Mouse (Mus musculus): Measurements from ENCODE around the gene Vps26a. TPM values are rescaled to one million over a fixed set of nuclear protein-coding genes. Genes with fewer than 3 reads are reported as not detected.
"Not testable (repeated sequence)": the region's sequence is repeated elsewhere in the genome, so short reads cannot be mapped to it uniquely, and the experiment has no call there.

Gene Vps26a
- polyA plus RNA-seq, 1 experiment = 41.1 TPM

DNA sequence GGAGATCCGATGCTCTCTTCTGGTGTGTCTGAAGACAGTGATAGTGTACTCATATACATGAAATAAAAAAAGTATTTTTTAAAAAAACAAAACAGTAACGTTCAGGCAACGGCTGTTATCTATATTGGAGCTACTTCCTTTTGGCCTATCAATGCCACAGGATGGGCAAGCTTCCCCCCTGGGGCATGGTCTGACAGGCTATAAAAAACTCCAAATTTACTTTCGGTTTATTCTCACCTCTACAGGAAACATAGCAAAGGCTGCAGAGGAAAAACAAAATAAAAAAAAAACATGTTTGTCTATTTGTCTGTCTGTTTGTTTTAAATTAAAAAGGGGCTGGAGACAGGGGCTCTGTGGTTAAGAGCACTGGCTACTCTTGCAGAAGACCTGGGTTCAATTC is 16.7 kb upstream of the Vps26a start:
- no peak overlapping the region for H3K4me3 ChIP-seq (ENCODE audit: insufficient read depth, low read length)
- TF ChIP-seq CTCF (IDR thresholded peaks at IDR 0.05; ENCODE audit: extremely low read depth, insufficient read depth, low read length) (no peak), POLR2A (IDR thresholded peaks at IDR 0.05; ENCODE audit: extremely low read depth, insufficient read depth, low read length) (no peak)

DNA sequence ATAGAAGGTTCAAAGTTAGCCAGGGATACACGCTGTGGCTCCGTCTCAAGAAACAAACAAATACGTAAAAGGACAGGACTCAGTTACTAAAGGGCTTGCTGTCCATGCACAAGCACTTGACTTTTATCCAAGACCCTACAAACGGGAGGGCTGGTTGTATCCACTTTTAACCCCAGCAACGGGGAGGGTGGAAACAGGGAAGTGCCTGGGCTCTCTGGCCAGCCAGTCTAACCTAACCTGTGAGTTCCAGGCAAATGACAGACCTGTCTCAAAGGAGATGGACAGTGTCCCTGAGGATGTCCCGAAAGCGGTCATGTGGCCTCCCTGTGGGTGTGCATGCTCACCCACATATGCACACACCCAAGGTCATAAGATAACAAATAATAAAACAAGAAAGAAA is 15.3 kb upstream of the Vps26a start:
- Histone ChIP-seq H3K27ac (ENCODE audit: insufficient read depth, low read length) (no peak overlapping the region), H3K4me3 (ENCODE audit: insufficient read depth, low read length) (no peak overlapping the region), H3K4me1 (ENCODE audit: control insufficient read depth, insufficient read depth, low read length) (no peaks in the 10 kb centered on the region)
- TF ChIP-seq CTCF (IDR thresholded peaks at IDR 0.05; ENCODE audit: extremely low read depth, insufficient read depth, low read length) (no peak), POLR2A (IDR thresholded peaks at IDR 0.05; ENCODE audit: extremely low read depth, insufficient read depth, low read length) (no peak)

More for the DNA sequence above, 16.7 kb upstream of the Vps26a start:
- Histone ChIP-seq H3K27ac (ENCODE audit: insufficient read depth, low read length) (no peak overlapping the region), H3K4me1 (ENCODE audit: control insufficient read depth, insufficient read depth, low read length) (0 out of 2 replicates have a peak, but pooled peaks cover 1% of the 10 kb centered on the region)

DNA sequence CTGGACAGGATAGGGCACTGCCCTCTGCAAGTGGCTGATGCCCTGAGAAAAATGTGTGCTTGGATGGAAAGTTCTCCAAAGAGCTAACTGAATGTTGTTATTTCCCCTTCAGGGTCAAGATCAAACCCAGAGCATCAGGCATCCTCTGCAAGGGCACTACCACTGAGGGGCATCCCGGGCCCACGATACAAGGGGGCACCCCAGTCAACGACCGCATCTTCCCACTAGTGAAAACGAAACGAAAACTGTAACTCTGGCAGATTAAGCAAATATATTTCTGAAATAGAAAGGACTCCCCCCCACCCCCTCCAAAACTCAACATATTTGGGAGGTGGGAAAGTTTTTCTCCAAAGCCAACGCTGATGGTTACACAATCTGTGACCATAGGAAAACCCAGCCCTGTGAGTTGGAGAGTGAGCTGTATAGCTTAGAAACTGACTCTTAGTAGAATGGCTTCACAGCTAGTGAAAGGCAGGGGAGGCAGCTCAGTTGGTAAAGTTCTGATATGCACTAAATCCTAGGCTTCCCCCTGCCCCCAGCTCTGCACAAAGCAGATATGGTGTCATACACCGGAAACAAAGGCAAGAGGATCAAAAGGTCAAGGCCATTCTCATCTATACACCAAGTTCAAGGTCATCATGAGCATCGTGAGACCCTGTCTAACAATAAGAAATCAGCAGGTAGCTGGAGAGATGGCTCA is 14.5 kb upstream of the Vps26a start:
- Histone ChIP-seq H3K4me3 (ENCODE audit: insufficient read depth, low read length) (no peak overlapping the region), H3K4me1 (ENCODE audit: control insufficient read depth, insufficient read depth, low read length) (no peaks in the 10 kb centered on the region), H3K27ac (ENCODE audit: insufficient read depth, low read length) (no peak overlapping the region)
- TF ChIP-seq POLR2A (IDR thresholded peaks at IDR 0.05; ENCODE audit: extremely low read depth, insufficient read depth, low read length) = no peak
- no peak for TF ChIP-seq CTCF (IDR thresholded peaks at IDR 0.05; ENCODE audit: extremely low read depth, insufficient read depth, low read length)

DNA sequence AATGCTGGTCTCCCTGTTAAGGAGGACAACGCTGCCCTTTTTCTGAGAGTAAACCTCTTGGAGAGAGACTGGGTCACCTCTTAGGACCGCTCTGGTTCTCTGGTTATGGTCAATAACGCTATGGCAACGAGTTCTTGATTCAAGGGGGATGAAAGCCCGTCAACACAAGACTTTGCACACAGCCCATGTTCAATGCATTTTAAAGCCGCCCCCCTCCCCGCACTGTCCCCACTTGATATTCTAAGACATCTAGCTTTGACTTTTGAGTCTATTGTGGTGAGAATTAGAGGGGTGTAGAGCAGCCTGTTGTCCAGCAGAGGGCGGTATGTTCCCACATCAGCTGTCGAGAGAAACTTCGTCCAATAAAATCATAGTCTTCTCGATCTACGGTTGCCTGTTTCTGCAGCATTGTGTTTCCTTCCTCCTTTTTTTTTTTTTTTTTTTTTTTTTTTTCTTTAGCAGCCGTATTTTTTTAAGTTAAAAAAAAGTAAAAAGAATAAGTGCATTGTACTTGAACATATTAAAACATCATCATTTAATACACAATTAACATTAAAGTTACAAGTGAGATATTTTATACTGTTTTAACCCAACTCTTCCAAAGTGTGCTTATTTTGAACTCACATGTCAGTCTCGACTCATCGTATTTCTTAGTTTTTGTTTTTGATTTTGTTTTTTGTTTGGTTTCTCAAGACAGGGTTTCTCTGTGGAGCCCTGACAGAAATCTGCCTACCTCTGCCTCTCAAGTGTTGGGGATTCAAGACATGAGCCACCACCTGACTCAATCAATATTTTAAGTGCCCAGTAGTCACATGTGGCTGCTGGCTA is 13.7 kb upstream of the Vps26a start:
- Histone ChIP-seq H3K27ac (ENCODE audit: insufficient read depth, low read length) (no peak overlapping the region), H3K4me3 (ENCODE audit: insufficient read depth, low read length) (no peak overlapping the region), H3K4me1 (ENCODE audit: control insufficient read depth, insufficient read depth, low read length) (no peaks in the 10 kb centered on the region)
- TF ChIP-seq POLR2A (IDR thresholded peaks at IDR 0.05; ENCODE audit: extremely low read depth, insufficient read depth, low read length) = no peak
- TF ChIP-seq CTCF (IDR thresholded peaks at IDR 0.05; ENCODE audit: extremely low read depth, insufficient read depth, low read length) = peak; percentile 96

DNA sequence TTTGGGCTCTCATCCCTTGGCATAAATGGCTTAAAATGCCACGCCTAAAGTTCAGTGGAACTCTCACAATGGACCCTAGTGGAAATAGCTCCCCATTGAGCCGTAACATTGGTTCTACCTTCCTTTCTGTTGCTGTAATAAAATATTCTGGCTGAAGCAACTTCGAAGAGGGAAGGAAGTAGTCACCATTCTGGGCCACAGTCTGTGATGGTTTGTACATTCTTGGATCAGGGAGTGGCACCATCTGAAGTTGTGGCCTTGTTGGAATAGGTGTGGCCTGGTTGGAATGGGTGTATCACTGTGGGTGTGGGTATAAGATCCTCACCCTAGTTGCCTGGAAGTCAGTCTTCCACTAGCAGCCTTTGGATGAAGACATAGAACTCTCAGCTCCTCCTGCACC is 5.1 kb upstream of the Vps26a start:
- not testable (repeated sequence) for H3K4me3 ChIP-seq (ENCODE audit: insufficient read depth, low read length); H3K4me1 ChIP-seq (ENCODE audit: control insufficient read depth, insufficient read depth, low read length); H3K27ac ChIP-seq (ENCODE audit: insufficient read depth, low read length)

DNA sequence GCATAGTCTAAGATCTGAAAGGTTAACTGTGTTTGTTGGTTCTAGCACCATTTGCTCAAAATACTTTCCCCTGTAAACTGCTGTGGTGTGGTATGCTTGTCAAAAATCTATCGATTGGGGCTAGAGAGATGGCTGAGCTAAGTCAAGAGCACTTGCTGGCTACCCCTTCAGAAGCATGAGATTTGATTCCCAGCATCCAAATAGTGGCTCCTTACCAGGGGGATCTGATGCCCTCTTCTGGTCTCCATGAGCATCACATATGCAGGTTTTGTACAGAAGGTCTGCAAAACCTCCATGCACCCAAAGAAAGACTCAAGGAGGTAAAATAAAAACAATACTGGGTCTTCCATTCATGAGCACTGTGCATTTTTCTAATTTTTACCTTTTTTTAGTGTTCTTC is 1.7 kb upstream of the Vps26a start:
- Histone ChIP-seq H3K4me3 (ENCODE audit: insufficient read depth, low read length) (no peak overlapping the region), H3K4me1 (ENCODE audit: control insufficient read depth, insufficient read depth, low read length) (peaks cover 1% of the 10 kb centered on the region; the same call in 1 of the 2 replicates), H3K27ac (ENCODE audit: insufficient read depth, low read length) (no peak overlapping the region)
- peak; percentile 47; the same call in 1 of the 2 replicates for TF ChIP-seq CTCF (IDR thresholded peaks at IDR 0.05; ENCODE audit: extremely low read depth, insufficient read depth, low read length)
- TF ChIP-seq POLR2A (IDR thresholded peaks at IDR 0.05; ENCODE audit: extremely low read depth, insufficient read depth, low read length) = no peak

DNA sequence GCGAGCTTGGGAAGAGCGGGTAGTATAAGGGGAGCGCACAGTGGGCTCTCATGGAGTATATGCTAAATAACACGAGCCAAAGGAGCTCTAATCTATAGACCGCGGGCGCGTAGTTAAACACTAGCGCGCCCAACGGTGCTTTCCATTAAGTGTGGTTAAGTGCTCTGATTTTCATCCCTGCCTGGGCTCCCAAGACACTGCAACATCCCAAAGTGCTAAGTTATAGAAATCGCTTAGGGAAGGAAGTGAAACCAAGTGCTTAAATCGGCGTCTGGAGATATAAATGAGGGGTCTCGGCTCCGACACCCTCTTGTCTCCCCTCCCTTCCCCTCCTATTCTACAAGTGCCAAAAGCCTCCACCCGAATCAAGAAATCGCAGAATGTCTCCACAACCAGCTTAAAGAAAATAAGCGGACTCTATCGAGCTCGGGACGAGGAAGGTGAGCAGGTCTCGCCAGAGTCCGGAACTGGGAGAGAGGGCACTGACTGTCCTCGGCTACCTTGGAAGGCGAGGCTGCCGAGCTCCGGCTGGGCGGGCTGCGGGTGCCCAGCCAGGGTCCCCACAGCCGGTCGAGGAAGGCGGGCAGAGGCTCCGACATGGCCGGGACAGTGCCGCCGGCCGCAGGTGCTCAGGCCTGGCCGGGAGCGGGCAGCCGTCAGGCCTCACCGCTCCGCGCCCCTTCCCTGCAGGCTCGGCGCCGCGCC is 575 bp downstream of the Vps26a start:
- Histone ChIP-seq H3K27ac (ENCODE audit: insufficient read depth, low read length) (peak overlapping the region; percentile 56), H3K4me1 (ENCODE audit: control insufficient read depth, insufficient read depth, low read length) (peaks cover 1% of the 10 kb centered on the region; the same call in 1 of the 2 replicates), H3K4me3 (ENCODE audit: insufficient read depth, low read length) (peak overlapping the region; percentile 47)
- TF ChIP-seq CTCF (IDR thresholded peaks at IDR 0.05; ENCODE audit: extremely low read depth, insufficient read depth, low read length) (no peak), POLR2A (IDR thresholded peaks at IDR 0.05; ENCODE audit: extremely low read depth, insufficient read depth, low read length) (no peak)

DNA sequence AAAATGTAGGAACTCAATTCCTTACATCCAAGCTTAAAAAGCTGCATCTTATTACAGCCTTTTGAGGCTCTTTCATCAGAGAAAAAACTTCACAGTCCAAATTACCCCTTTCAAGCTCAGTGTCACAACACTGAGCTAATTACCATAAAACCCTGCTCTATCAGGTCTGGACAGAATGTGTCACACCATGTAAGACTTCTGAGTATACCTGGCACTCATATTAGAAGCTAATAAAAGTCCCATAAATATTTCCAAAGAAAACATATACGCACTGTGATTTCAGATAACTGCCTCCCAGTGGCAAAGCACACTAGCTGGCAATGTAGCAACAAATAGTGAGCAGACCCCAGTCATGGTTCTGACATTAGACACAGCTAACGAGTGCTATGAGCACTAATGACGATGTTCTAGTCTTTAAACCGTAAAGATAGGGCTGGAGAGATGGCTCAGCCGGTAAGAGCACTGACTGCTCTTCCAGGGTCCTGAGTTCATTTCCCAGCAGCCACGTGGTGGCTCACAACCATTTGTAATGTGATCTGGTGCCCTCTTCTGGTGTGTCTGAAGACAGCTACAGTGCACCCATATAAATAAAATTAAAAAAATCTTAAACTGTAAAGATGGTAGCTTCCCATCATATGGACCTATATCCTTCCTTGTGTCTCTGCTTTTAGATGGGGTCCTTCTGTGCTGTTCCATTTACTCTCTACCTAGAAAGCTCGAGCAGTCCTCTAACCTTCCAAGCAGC is 5.3 kb downstream of the Vps26a start:
- TF ChIP-seq CTCF (IDR thresholded peaks at IDR 0.05; ENCODE audit: extremely low read depth, insufficient read depth, low read length) = no peak
- TF ChIP-seq POLR2A (IDR thresholded peaks at IDR 0.05; ENCODE audit: extremely low read depth, insufficient read depth, low read length) = no peak

DNA sequence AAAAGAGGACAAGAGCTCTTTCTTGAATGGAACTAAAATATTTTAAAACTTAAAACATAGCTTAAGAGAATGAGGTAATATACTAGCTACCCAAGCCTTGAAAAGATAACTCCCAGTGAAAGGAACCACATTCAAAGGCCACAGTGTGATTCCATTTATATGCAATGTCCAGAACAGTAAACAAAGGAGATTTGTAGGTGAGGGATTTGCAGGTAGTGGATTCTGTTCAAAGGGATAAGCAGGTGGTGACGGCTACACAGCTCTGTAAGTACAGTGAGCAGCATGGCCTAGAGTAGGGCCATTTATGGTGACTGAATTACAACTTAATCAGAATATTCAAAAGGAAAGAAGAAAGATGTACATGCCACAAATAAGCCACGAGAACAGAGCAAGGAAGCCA is 9.6 kb downstream of the Vps26a start:
- Histone ChIP-seq H3K4me1 (ENCODE audit: control insufficient read depth, insufficient read depth, low read length) (no peaks in the 10 kb centered on the region), H3K4me3 (ENCODE audit: insufficient read depth, low read length) (no peak overlapping the region), H3K27ac (ENCODE audit: insufficient read depth, low read length) (no peak overlapping the region)
- TF ChIP-seq CTCF (IDR thresholded peaks at IDR 0.05; ENCODE audit: extremely low read depth, insufficient read depth, low read length) = no peak
- no peak for TF ChIP-seq POLR2A (IDR thresholded peaks at IDR 0.05; ENCODE audit: extremely low read depth, insufficient read depth, low read length)

More for the DNA sequence above, 5.3 kb downstream of the Vps26a start:
- H3K4me1 ChIP-seq (ENCODE audit: control insufficient read depth, insufficient read depth, low read length) = peaks cover 1% of the 10 kb centered on the region; the same call in 1 of the 2 replicates
- no peak overlapping the region for H3K27ac ChIP-seq (ENCODE audit: insufficient read depth, low read length)
- H3K4me3 ChIP-seq (ENCODE audit: insufficient read depth, low read length) = no peak overlapping the region

Measured in cortical plate, adult 2 months (tissue).